Mouse (Mus musculus) intestine, postnatal 0 days (tissue): ENCODE measurements around the gene Gprc5a. TPM values are rescaled to one million over a fixed set of nuclear protein-coding genes. Genes with fewer than 3 reads are reported as not detected.

Experiments used
- ATAC-seq: fragments of 200-750 bp; cut with Nextera tagmentation; 2 replicates; pipeline ENCODE4 v1.8.0; 2017; ENCODE audit warnings: mild to moderate bottlenecking, moderate TSS enrichment, moderate library complexity
- H3K27ac ChIP-seq: fragments of 300-500 bp; sonication (generic); 2 replicates; pipeline ENCODE4 v1.5.1; 2014; ENCODE audit warnings: mild to moderate bottlenecking, low read depth, low read length, moderate library complexity
- H3K27me3 ChIP-seq: fragments of 300-500 bp; sonication (generic); replicated peaks from 2 replicates; pipeline ENCODE4 v1.6.1; 2014; ENCODE audit warnings: low read length, mixed read lengths; ENCODE audit not compliant: control insufficient read depth, insufficient read depth
- H3K36me3 ChIP-seq: fragments of 300-500 bp; sonication (generic); 2 replicates; pipeline ENCODE4 v1.6.1; 2014; ENCODE audit warnings: mild to moderate bottlenecking, moderate library complexity; ENCODE audit not compliant: control insufficient read depth, insufficient read depth
- H3K4me1 ChIP-seq: fragments of 300-500 bp; sonication (generic); replicated peaks from 2 replicates; pipeline ENCODE4 v1.6.1; 2014; ENCODE audit warnings: antibody characterized with exemption, low read length, mixed read lengths; ENCODE audit not compliant: control insufficient read depth, insufficient read depth
- H3K4me2 ChIP-seq: fragments of 300-500 bp; sonication (generic); replicated peaks from 2 replicates; pipeline ENCODE4 v1.6.1; 2014; ENCODE audit warnings: low read depth, mild to moderate bottlenecking, moderate library complexity
- H3K4me3 ChIP-seq: fragments of 300-500 bp; sonication (generic); 2 replicates; pipeline ENCODE4 v1.5.1; 2014; ENCODE audit warnings: low read depth, low read length
- H3K9ac ChIP-seq: fragments of 300-500 bp; sonication (generic); 2 replicates; pipeline ENCODE4 v1.6.1; 2014; ENCODE audit warnings: mild to moderate bottlenecking, low read depth, low read length
- H3K9me3 ChIP-seq: fragments of 300-500 bp; sonication (generic); 2 replicates; pipeline ENCODE4 v1.6.1; 2016; ENCODE audit warnings: mixed run types; ENCODE audit not compliant: control insufficient read depth
- CTCF ChIP-seq: sonication (generic); IDR thresholded peaks from 2 replicates; pipeline ENCODE4 v1.5.1; 2016; ENCODE audit warnings: low read depth, mild to moderate bottlenecking, control low read depth, antibody characterized with exemption, moderate library complexity
- WGBS: fragments of 180-500 bp; shearing (Covaris S2); extraction: QIAGEN DNeasy Blood & Tissue Kit; methylation state at CpG from one replicate; pipeline ENCODE4 v1.1.7; 2014; 5-methylcytosine and 5-hydroxymethylcytosine counted together
- polyA plus RNA-seq: library from polyadenylated mRNA; unstranded; fragments of >200 nt; fragmentation: Nextera tagmentation; extraction: Ambion mirVana; gene quantifications from 2 replicates; pipeline ENCODE4 v1.2.1, GENCODE M21; 2015

Gene Gprc5a
- polyA plus RNA-seq, 1 experiment from 2014 or later = 4.2 TPM

DNA sequence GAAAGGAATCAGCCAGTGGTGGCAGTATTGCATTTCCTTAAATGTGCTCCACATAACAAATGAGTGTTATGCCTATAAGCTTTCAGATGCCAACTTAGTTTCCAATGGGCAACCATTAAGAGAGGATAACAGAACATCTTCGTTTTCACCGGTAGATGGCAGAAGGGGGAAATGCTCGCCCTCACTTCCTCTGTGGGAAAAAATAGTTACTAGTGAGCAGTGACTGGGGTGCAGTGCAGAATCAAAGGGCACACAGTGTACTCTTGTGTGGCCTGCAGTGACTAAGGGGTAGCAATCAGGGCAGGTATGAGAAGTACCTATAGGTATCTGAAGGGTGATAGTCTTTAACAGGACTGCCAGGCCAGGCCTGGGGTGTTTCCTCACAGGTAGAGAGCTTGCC lies 39.2 kb upstream of the Gprc5a start:
- H3K4me2 ChIP-seq = no peak overlapping the region
- peak overlapping the region; percentile 35; the same call in 1 of the 2 replicates for H3K27ac ChIP-seq
- peaks cover 32% of the 10 kb centered on the region for H3K36me3 ChIP-seq
- TF ChIP-seq CTCF = peak; percentile 85
- no peak overlapping the region for H3K9ac ChIP-seq
- H3K9me3 ChIP-seq = no peaks in the 10 kb centered on the region
- peak; percentile 77 for ATAC-seq
- no peak overlapping the region for H3K4me3 ChIP-seq
- H3K27me3 ChIP-seq = no peaks in the 10 kb centered on the region
- 5% methylated on average over 3 of the region's 3 CpGs for WGBS
- peaks cover 3% of the 10 kb centered on the region; the same call in 1 of the 2 replicates for H3K4me1 ChIP-seq

DNA sequence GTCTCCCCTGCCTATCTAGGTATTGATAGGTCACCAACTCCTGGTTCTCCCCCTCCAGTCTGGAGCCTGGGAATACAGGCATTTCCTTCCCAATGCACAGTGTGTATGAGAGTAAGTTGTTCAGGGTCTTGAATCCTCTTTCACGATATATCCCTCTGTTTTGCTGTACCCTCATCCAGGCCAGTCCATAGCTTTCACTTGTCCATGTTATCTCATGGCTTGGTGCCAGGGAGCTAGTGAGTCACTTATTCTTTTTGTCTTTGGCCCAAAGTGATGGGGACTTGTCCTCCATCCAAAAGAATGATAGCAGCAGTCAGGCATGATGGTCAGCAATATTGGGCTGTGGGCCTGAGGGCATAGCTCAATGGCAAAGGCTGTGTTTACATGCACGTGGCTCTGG lies 38.7 kb upstream of the Gprc5a start:
- peak overlapping the region; percentile 35; the same call in 1 of the 2 replicates for H3K27ac ChIP-seq
- peaks cover 27% of the 10 kb centered on the region for H3K36me3 ChIP-seq

GRCm38 (mm10) chr6:135029246-135029645 lies 36.2 kb upstream of the Gprc5a start:
- 0 out of 2 replicates have a peak overlapping the region, but pooled peaks have one; percentile 50 for H3K27ac ChIP-seq
- no peak overlapping the region for H3K4me2 ChIP-seq
- peaks cover 3% of the 10 kb centered on the region; the same call in 1 of the 2 replicates for H3K4me1 ChIP-seq
- H3K4me3 ChIP-seq = no peak overlapping the region
- H3K9me3 ChIP-seq = no peaks in the 10 kb centered on the region
- H3K9ac ChIP-seq = no peak overlapping the region
- H3K36me3 ChIP-seq = peaks cover 6% of the 10 kb centered on the region; the same call in 1 of the 2 replicates
- whole genome bisulfite sequencing = 35% methylated on average over 4 of the region's 4 CpGs
- TF ChIP-seq CTCF = no peak
- peak; percentile 85 for ATAC-seq
- H3K27me3 ChIP-seq = no peaks in the 10 kb centered on the region

More for the DNA sequence above, 38.7 kb upstream of the Gprc5a start:
- 74% methylated on average over 2 of the region's 2 CpGs for WGBS
- Histone ChIP-seq H3K4me2 (no peak overlapping the region), H3K9ac (no peak overlapping the region), H3K27me3 (no peaks in the 10 kb centered on the region), H3K9me3 (no peaks in the 10 kb centered on the region), H3K4me3 (no peak overlapping the region), H3K4me1 (peaks cover 3% of the 10 kb centered on the region; the same call in 1 of the 2 replicates)
- ATAC-seq = no peak
- TF ChIP-seq CTCF = no peak

GRCm38 (mm10) chr6:135038674-135039073 lies 26.8 kb upstream of the Gprc5a start:
- no peak for TF ChIP-seq CTCF
- WGBS = 82% methylated on average over 3 of the region's 3 CpGs
- Histone ChIP-seq H3K27ac (no peak overlapping the region), H3K4me1 (no peaks in the 10 kb centered on the region), H3K9me3 (0 out of 2 replicates have a peak, but pooled peaks cover 3% of the 10 kb centered on the region), H3K36me3 (no peaks in the 10 kb centered on the region), H3K4me2 (no peak overlapping the region), H3K4me3 (no peak overlapping the region), H3K9ac (no peak overlapping the region), H3K27me3 (no peaks in the 10 kb centered on the region)
- ATAC-seq = no peak

DNA sequence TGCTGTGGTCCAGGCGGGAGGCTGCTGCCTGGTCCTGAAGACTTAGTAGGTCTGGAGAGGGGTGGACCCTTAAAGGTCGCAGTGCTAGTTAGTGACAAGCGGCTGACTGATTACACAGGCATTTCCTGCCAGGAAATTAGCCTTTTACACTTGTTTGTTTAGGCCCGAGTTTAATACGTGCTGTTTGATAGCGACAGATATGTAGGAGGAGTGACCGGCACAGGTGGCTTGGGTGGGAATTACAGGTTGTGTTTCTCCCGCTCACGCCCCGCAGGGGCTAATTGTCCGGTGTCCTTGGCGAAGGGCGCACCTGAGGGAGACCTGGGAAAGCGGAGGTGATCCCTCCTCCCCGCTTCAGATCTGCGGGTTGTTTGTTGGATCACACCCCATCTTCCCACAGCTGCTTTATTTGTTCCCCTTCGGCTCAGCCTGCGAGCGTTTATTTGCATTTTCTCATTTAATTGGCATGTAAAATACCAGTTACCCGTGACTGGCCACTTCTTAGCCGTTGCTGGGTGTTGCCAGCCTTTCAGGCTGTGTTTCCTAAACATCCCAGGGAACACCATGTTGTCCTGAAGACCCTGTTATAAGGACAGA lies 25.1 kb upstream of the Gprc5a start:
- Histone ChIP-seq H3K4me2 (peak overlapping the region; percentile 65), H3K4me1 (no peaks in the 10 kb centered on the region), H3K36me3 (no peaks in the 10 kb centered on the region), H3K9ac (no peak overlapping the region), H3K9me3 (0 out of 2 replicates have a peak, but pooled peaks cover 3% of the 10 kb centered on the region), H3K27ac (no peak overlapping the region), H3K27me3 (no peaks in the 10 kb centered on the region), H3K4me3 (peak overlapping the region; percentile 25)
- WGBS = 3% methylated on average over 21 of the region's 21 CpGs
- ATAC-seq = no peak
- TF ChIP-seq CTCF = no peak

GRCm38 (mm10) chr6:135041930-135042329 lies 23.5 kb upstream of the Gprc5a start:
- WGBS = 87% methylated on average over 3 of the region's 3 CpGs
- H3K9ac ChIP-seq = no peak overlapping the region
- H3K27me3 ChIP-seq = no peaks in the 10 kb centered on the region
- H3K36me3 ChIP-seq = no peaks in the 10 kb centered on the region
- H3K4me3 ChIP-seq = no peak overlapping the region
- 0 out of 2 replicates have a peak, but pooled peaks cover 3% of the 10 kb centered on the region for H3K9me3 ChIP-seq
- H3K27ac ChIP-seq = no peak overlapping the region
- no peaks in the 10 kb centered on the region for H3K4me1 ChIP-seq
- ATAC-seq = no peak
- TF ChIP-seq CTCF = no peak
- no peak overlapping the region for H3K4me2 ChIP-seq
